Mouse (Mus musculus) lung, embryonic 15.5 days (tissue): ENCODE results near the gene Canx. TPM values are rescaled to one million over a fixed set of nuclear protein-coding genes. Genes with fewer than 3 reads are reported as not detected.
A peak's percentile ranks its signal among the peaks of the same experiment; 100 is the strongest.

ENCODE experiments used
- ATAC-seq: fragments of 200-750 bp; cut with Nextera tagmentation; 2 replicates; pipeline ENCODE4 v1.8.0; 2017; ENCODE audit warnings: moderate number of reproducible peaks, borderline replicate concordance; ENCODE audit not compliant: low FRiP score, low TSS enrichment; ENCODE audit errors: extremely low read depth
- H3K27ac ChIP-seq: fragments of 300-500 bp; sonication (generic); 2 replicates; pipeline ENCODE4 v1.5.1; 2015; ENCODE audit warnings: moderate library complexity, mild to moderate bottlenecking, inconsistent platforms
- H3K27me3 ChIP-seq: fragments of 300-500 bp; sonication (generic); 2 replicates; pipeline ENCODE4 v1.6.1; 2015; ENCODE audit warnings: inconsistent platforms
- H3K36me3 ChIP-seq: fragments of 300-500 bp; sonication (generic); 2 replicates; pipeline ENCODE4 v1.6.1; 2015; ENCODE audit warnings: inconsistent platforms
- H3K4me1 ChIP-seq: fragments of 300-500 bp; sonication (generic); 2 replicates; pipeline ENCODE4 v1.6.1; 2015; ENCODE audit warnings: inconsistent platforms
- H3K4me2 ChIP-seq: fragments of 300-500 bp; sonication (generic); 2 replicates; pipeline ENCODE4 v1.6.1; 2015; ENCODE audit warnings: inconsistent platforms, mild to moderate bottlenecking, moderate library complexity
- H3K4me3 ChIP-seq: fragments of 300-500 bp; sonication (generic); 2 replicates; pipeline ENCODE4 v1.5.1; 2015; ENCODE audit warnings: mild to moderate bottlenecking, inconsistent platforms
- H3K9ac ChIP-seq: fragments of 300-500 bp; sonication (generic); 2 replicates; pipeline ENCODE4 v1.6.1; 2015; ENCODE audit warnings: inconsistent platforms
- H3K9me3 ChIP-seq: fragments of 300-500 bp; sonication (generic); 2 replicates; pipeline ENCODE4 v1.6.1; 2016; ENCODE audit warnings: inconsistent platforms
- WGBS: fragments of 180-500 bp; shearing (Covaris S2); methylation state at CpG from one replicate; pipeline ENCODE4 v1.1.7; 2015; 5-methylcytosine and 5-hydroxymethylcytosine counted together
- polyA plus RNA-seq: library from polyadenylated mRNA; unstranded; fragments of >200 nt; fragmentation: Nextera tagmentation; extraction: Ambion mirVana; gene quantifications from 2 replicates; pipeline ENCODE4 v1.2.1, GENCODE M21; 2015

Canx gene
- polyA plus RNA-seq, 1 experiment from 2014 or later = 360 TPM

DNA sequence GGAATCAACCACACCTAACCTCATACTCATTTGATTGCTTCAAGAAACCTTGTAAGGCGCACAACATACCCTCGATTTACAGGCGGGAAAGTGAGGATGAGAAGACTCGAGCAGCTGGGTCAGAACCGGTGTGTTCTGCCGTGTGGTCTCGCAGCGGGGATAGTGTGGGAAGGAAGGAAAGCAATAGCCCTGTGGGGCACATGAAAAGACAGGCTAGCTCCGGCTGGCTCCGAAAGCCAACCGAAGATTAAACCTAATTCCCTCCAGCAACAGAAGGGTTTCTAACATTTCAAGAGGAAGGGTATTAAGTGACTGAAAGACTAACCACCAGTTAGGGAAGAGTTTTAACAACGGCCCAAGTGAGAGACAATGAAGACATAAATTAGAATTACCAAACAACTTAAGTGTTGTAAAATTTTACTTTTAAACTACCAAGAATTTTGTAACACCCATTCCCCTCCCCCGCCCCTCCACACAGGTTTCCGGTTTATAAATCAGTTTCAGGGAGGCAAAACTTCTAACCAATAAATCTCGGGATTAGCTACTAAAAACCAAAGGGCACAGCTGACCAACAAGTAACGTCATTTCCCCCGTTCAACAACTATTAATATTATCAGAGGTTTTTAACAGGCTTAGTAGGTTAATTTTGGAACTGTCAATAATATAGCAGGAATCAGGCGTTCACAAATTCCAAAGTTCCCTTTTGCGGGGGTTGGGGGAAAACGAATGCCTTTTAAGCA is 34.8 kb downstream of the Canx start:
- no peaks in the 10 kb centered on the region for H3K27me3 ChIP-seq
- peak overlapping the region; percentile 70 for H3K4me2 ChIP-seq
- no peak for ATAC-seq
- H3K36me3 ChIP-seq = peaks cover 22% of the 10 kb centered on the region
- no peaks in the 10 kb centered on the region for H3K9me3 ChIP-seq
- peaks cover 10% of the 10 kb centered on the region for H3K4me1 ChIP-seq
- H3K27ac ChIP-seq = peak overlapping the region; percentile 98
- H3K9ac ChIP-seq = peak overlapping the region; percentile 98
- WGBS = 12% methylated on average over 20 of the region's 20 CpGs
- H3K4me3 ChIP-seq = peak overlapping the region; percentile 92

DNA sequence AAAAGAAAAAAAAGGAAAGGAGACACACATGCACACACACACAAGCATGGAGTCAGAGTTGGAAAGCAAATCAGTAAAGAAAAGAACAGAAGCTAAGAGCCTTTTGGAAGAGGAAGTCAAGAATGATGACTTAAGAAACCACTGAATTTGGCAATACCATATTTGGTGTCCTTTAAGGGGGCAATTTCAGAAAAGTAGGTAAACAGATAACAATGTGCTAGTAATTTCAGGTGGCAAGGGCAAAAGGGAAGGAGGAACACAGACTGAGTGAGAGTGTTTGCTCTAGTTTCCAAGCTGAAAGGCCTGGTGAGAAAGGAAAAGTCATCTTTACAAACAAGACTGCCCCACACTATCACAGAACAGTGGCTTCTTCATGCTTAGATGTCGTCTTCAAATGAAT is 39.0 kb downstream of the Canx start:
- Histone ChIP-seq H3K4me3 (no peak overlapping the region), H3K9me3 (no peaks in the 10 kb centered on the region), H3K4me2 (no peak overlapping the region), H3K9ac (no peak overlapping the region), H3K4me1 (peaks cover 10% of the 10 kb centered on the region), H3K27me3 (no peaks in the 10 kb centered on the region), H3K36me3 (peaks cover 11% of the 10 kb centered on the region; the same call in 1 of the 2 replicates), H3K27ac (no peak overlapping the region)
- ATAC-seq = no peak
- whole genome bisulfite sequencing = 69% methylated on average over 1 of the region's 1 CpGs

DNA sequence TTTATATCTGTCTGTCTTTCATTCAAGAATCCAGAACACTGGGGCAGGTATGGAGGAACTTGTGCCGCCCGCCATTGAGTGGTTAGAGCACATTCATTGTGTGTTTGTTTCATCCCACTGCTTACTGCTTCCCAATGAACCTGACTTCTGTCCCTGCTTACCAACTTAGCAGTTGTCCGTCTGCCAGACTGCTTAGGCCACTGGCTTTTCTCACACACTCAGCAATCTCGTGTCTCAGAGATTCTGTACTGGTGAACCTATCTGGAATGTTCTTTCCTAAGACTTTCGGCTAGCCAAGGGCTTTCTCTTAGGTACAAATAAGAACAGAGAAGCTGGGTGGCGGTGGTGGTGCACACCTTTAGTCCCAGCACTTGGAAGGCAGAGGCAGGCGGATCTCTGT is 39.8 kb downstream of the Canx start:
- H3K4me3 ChIP-seq = no peak overlapping the region
- peaks cover 11% of the 10 kb centered on the region; the same call in 1 of the 2 replicates for H3K36me3 ChIP-seq
- no peak overlapping the region for H3K9ac ChIP-seq
- no peaks in the 10 kb centered on the region for H3K9me3 ChIP-seq
- no peak for ATAC-seq
- WGBS = 93% methylated on average over 7 of the region's 7 CpGs
- no peak overlapping the region for H3K27ac ChIP-seq
- H3K27me3 ChIP-seq = no peaks in the 10 kb centered on the region
- peaks cover 10% of the 10 kb centered on the region for H3K4me1 ChIP-seq
- no peak overlapping the region for H3K4me2 ChIP-seq

DNA sequence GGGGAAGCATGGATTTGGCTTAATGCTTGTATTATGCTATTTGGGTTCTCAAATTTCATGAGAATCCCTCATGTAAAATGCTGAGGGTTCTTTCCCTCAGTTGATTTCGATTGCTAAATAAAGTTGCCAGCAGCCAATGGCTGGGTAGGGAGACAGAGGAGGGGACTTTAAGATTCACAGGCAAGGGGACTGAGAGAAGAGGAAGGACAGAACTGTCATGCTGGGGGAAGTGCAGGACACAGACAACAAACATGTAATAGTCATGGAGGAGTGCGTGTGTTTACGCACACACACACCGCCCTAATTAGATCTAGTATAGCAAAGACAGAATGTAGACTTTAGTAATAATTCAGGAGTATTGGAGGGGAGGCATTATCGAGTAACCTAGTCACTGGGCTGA is 40.2 kb downstream of the Canx start:
- Histone ChIP-seq H3K27ac (no peak overlapping the region), H3K9me3 (no peaks in the 10 kb centered on the region), H3K4me2 (no peak overlapping the region), H3K4me1 (peaks cover 6% of the 10 kb centered on the region), H3K36me3 (peaks cover 11% of the 10 kb centered on the region; the same call in 1 of the 2 replicates), H3K4me3 (no peak overlapping the region), H3K27me3 (no peaks in the 10 kb centered on the region), H3K9ac (no peak overlapping the region)
- ATAC-seq = no peak
- 91% methylated on average over 5 of the region's 5 CpGs for WGBS

DNA sequence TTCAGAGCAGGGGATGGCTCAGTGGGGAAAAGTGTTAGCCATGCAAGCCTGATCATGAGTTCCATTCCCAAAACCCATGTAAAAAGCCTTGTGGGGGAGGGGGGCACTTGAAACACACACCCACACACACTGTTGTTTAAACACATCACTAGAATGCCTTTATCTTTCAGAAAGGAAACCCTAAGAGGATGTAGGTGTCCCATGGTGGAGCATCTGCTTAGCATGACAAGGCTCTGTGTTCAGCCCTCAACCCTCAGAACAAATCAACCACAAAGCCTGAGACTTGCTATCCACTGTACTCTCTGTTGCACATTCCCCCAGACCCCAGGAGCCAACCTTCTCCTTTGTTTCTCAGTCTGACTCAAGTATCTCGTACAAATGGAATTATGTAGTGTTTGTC is 45.4 kb downstream of the Canx start:
- no peaks in the 10 kb centered on the region for H3K9me3 ChIP-seq
- 72% methylated on average over 1 of the region's 1 CpGs for WGBS
- H3K27ac ChIP-seq = no peak overlapping the region

DNA sequence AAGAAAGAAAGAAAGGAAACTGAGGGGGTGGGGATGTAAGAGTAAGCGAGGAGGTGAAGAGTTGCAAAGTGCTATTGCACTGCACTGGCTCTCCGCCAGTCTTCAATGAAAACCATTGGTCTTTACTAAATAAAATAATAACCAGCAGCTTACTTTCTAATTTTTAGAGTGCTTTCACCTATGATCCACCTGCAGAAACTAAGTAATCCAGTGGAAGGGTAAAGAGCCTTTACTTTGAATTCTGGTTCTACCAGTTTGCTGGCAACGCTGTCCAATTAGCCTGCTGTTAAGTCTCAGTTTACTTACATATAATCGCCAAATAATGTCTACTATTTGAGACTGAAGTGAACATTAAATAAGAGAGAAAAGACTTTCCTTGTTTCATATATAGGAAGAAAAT is 46.5 kb downstream of the Canx start:
- Histone ChIP-seq H3K4me2 (peak overlapping the region; percentile 8; the same call in 1 of the 2 replicates), H3K4me3 (no peak overlapping the region), H3K9ac (no peak overlapping the region), H3K27me3 (no peaks in the 10 kb centered on the region), H3K4me1 (peaks cover 18% of the 10 kb centered on the region; the same call in 1 of the 2 replicates), H3K27ac (peak overlapping the region; percentile 64), H3K36me3 (no peaks in the 10 kb centered on the region), H3K9me3 (no peaks in the 10 kb centered on the region)
- WGBS = 52% methylated on average over 4 of the region's 4 CpGs
- ATAC-seq = no peak

More for the DNA sequence above, 45.4 kb downstream of the Canx start:
- no peaks in the 10 kb centered on the region for H3K27me3 ChIP-seq
- no peaks in the 10 kb centered on the region for H3K36me3 ChIP-seq
- H3K9ac ChIP-seq = no peak overlapping the region
- no peak overlapping the region for H3K4me2 ChIP-seq
- H3K4me3 ChIP-seq = no peak overlapping the region
- peaks cover 12% of the 10 kb centered on the region; the same call in 1 of the 2 replicates for H3K4me1 ChIP-seq
- no peak for ATAC-seq

DNA sequence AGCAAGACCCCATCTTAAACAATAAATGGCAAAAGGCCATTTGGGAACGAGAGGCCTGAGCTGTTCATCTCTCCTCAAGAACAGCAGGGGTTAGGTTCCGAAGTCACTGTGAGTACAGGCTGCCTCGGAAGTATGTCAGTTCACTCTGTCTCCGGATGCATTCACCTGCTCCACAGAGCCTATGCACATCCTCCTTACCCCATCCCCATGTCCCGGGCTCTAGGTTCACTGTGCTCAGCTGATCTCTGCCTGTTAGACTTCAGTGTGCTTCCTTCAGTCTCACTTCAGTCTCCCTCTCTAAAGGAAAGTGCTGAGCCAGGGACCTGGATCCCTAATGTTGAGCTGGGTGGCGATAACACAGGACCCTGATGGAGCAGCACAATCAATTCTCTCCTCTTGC is 47.8 kb downstream of the Canx start:
- Histone ChIP-seq H3K9ac (no peak overlapping the region), H3K4me3 (no peak overlapping the region), H3K4me1 (peaks cover 18% of the 10 kb centered on the region; the same call in 1 of the 2 replicates), H3K27me3 (no peaks in the 10 kb centered on the region), H3K9me3 (no peaks in the 10 kb centered on the region), H3K36me3 (no peaks in the 10 kb centered on the region), H3K4me2 (no peak overlapping the region), H3K27ac (peak overlapping the region; percentile 64; the same call in 1 of the 2 replicates)
- ATAC-seq = no peak
- 92% methylated on average over 6 of the region's 6 CpGs for WGBS

DNA sequence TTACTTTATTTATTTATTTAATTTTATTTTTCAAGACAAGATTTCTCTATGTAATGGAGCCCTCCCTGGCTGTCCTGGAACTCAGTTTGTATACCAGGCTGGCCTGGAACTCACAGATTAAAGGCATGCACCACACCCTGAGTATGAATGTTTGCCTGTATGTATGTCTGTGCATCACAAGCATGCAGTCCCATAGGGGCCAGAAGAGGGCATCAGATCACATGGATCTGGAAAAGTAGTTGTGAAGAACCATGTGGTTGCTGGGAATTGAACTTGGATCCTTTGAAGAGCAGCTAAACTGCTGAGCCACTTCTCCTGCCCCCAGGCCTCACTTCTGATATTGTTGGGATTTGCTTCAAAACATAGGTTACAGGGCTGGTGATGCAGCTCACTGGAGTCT is 48.4 kb downstream of the Canx start:
- Histone ChIP-seq H3K4me2 (no peak overlapping the region), H3K9me3 (no peaks in the 10 kb centered on the region), H3K4me3 (no peak overlapping the region), H3K36me3 (no peaks in the 10 kb centered on the region), H3K4me1 (peaks cover 18% of the 10 kb centered on the region; the same call in 1 of the 2 replicates), H3K27ac (no peak overlapping the region), H3K9ac (no peak overlapping the region), H3K27me3 (no peaks in the 10 kb centered on the region)
- ATAC-seq = no peak; the same call in 1 of the 2 replicates

DNA sequence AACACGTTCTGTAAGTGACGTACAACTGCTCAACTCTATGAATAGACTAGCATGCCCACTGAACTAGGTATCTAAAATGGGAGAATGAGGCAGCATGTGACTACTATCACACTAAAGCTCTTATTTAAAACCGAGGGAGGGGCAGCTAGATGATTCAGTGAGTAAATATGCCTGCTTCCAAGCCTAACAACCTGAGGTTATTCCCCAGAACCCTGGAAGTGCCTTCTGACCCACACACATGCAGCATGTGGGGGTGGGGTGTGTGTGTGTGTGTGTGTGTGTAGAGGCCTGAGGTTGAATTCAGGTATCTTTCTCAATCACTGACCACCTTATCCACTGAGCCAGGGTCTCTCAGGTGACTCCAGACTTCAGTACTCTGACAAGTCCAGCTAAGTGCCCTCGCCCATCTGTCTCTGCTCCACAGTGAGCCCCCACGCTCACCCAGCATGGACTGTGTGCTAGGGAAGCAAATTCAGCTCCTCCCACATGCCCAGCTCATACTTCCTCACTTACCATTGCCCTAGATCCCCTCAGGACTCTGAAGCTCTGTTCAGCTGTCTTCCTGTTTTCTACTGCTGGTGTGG is 49.8 kb downstream of the Canx start:
- Histone ChIP-seq H3K4me1 (peaks cover 18% of the 10 kb centered on the region; the same call in 1 of the 2 replicates), H3K9ac (no peak overlapping the region), H3K4me3 (no peak overlapping the region), H3K36me3 (no peaks in the 10 kb centered on the region), H3K27ac (no peak overlapping the region), H3K9me3 (no peaks in the 10 kb centered on the region), H3K27me3 (no peaks in the 10 kb centered on the region), H3K4me2 (no peak overlapping the region)
- ATAC-seq = no peak
- WGBS = 75% methylated on average over 5 of the region's 5 CpGs

DNA sequence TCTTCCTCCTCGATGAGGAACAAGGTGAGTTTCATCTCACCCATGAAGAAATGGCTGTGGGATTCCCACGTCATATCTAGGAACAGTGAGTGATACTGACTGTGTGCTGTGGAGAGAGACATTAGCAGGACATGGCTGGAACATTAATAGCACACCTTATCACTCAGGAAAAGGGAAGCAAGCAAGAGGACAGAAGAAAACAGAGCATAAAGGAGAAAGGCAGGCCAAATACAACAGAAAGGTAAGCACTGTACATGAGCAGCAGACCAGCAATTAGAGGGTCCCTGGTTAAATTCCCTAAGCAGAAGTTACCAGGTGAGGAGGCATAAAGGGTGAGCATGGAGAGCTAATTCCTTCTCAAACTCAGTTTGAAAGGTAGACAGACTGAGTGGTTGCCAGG is 50.4 kb downstream of the Canx start:
- Histone ChIP-seq H3K9ac (no peak overlapping the region), H3K9me3 (no peaks in the 10 kb centered on the region), H3K36me3 (no peaks in the 10 kb centered on the region), H3K4me1 (peaks cover 18% of the 10 kb centered on the region; the same call in 1 of the 2 replicates), H3K4me2 (no peak overlapping the region), H3K27me3 (no peaks in the 10 kb centered on the region), H3K27ac (no peak overlapping the region), H3K4me3 (no peak overlapping the region)
- no peak for ATAC-seq
- WGBS = 75% methylated on average over 2 of the region's 2 CpGs

DNA sequence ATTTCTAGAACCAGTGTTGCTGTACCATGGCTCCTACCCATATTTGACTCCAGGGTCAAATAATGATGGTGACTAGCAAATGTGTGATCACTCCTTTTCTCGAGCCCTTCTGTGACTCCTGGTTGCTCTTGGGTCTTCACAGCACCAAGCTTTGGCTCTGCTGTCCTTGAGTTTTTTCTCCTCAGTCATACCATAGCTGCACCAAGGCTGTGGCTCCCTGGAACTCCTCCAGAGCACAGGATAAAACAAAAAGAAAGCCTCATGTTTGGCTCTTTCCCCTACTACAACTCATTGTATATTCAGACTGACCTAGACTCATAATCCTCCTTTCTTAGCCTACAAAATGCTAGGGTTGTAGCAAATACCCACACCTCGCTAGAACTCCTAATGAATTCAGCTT is 52.7 kb downstream of the Canx start:
- Histone ChIP-seq H3K9me3 (no peaks in the 10 kb centered on the region), H3K4me1 (peaks cover 14% of the 10 kb centered on the region; the same call in 1 of the 2 replicates), H3K27me3 (no peaks in the 10 kb centered on the region), H3K9ac (no peak overlapping the region), H3K4me3 (no peak overlapping the region), H3K27ac (no peak overlapping the region), H3K36me3 (no peaks in the 10 kb centered on the region), H3K4me2 (no peak overlapping the region)
- WGBS = 78% methylated on average over 2 of the region's 2 CpGs
- ATAC-seq = no peak

DNA sequence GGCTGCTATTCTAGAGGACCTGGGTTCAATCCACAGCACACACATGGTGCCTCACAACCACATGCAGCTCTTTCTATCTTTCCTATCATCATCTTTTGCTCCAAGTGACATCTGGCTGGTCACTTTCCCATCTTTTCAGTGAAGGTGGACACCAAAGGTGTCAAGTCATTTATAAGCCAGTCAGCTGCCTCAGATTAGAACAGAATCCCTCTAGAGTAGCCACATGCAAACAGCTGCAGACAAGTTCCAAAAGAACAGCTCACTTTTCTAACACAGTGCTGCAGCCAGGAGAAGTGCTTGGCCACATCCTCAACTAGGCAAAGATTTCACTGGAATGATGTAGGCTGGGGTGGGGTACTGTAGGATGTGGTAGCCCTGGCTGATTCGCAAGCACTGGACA is 55.6 kb downstream of the Canx start:
- 0 out of 2 replicates have a peak, but pooled peaks cover 4% of the 10 kb centered on the region for H3K4me1 ChIP-seq
- H3K9me3 ChIP-seq = no peaks in the 10 kb centered on the region
- peaks cover 20% of the 10 kb centered on the region for H3K36me3 ChIP-seq
- H3K4me3 ChIP-seq = no peak overlapping the region
- no peaks in the 10 kb centered on the region for H3K27me3 ChIP-seq
- H3K4me2 ChIP-seq = no peak overlapping the region
- no peak overlapping the region for H3K9ac ChIP-seq
- H3K27ac ChIP-seq = no peak overlapping the region
- WGBS = 100% methylated on average over 1 of the region's 1 CpGs
- ATAC-seq = no peak
